Mouse (Mus musculus) neutrophil, adult 83 days (primary cell): ENCODE results near the gene Vmn1r16. TPM values are rescaled to one million over a fixed set of nuclear protein-coding genes. Genes with fewer than 3 reads are reported as not detected.

ENCODE experiments used
- total RNA-seq, 2 experiments: library from RNA; stranded (reverse); gene quantifications; one replicate each; pipeline ENCODE4 v1.2.4; 2023

Vmn1r16 gene
- total RNA-seq = not detected

DNA sequence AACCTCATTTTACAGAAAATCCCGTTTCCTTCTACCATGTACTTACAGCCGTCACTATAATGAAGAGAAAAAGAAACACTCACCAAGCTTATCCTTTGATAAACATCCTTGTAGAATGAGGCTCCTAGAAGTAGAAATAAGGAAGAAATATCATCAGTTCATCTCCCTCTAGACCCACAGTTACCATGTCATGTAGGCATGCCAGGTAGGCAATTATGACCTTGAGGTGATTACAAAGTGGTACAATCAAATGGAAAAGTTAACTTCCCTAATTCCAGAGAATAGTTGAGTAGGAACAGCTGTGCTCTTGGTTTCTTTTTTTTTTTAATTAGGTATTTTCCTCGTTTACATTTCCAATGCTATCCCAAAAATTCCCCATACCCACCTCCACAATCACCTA, at the start of gene Vmn1r16:
Gene Vmn1r16 (minus strand): TSS at position 101 of the 400 bp plus-strand sequence.

DNA sequence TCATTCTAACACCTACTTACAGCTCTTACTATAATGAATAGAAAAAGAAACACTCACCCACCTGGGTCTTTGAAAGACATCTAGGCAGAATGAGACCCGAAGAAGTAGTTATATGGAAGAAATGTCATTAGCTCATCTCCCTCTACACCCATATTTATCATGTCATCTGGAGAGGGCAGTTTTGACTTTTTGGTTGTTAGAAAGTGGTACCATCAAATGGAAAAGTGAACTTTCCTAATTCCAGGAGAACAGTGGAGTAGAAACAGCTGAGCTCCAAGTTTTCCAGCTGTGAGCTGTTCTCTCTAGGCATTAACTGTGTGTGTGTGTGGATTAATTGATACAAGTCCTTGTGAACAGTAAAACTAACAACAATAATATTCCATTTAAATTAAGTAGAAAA, 34.3 kb upstream of the Vmn1r16 start, which contains the start of gene Vmn1r17:
Gene Vmn1r17 (minus strand): TSS at position 101 of the 400 bp plus-strand sequence.

Other genes starting within 250 kb of the Vmn1r16 start
- not detected for gene Vmn1r10, start 220.0 kb downstream of the Vmn1r16 start, total RNA-seq
- gene Vmn1r11, start 196.0 kb downstream of the Vmn1r16 start, total RNA-seq = not detected
- under 1 TPM; 0.09 TPM for gene Vmn1r12, start 172.6 kb downstream of the Vmn1r16 start, total RNA-seq
- not detected for gene Vmn1r13, start 126.2 kb downstream of the Vmn1r16 start, total RNA-seq
- not detected for gene Vmn1r14, start 97.8 kb downstream of the Vmn1r16 start, total RNA-seq
- not detected for gene Vmn1r15, start 71.5 kb downstream of the Vmn1r16 start, total RNA-seq
- gene Vmn1r17, start 34.2 kb upstream of the Vmn1r16 start, total RNA-seq = not detected
- not detected for gene Vmn1r18, start 66.3 kb upstream of the Vmn1r16 start, total RNA-seq
- gene Vmn1r19, start 74.3 kb upstream of the Vmn1r16 start, total RNA-seq = not detected
- gene Vmn1r20, start 99.4 kb upstream of the Vmn1r16 start, total RNA-seq = not detected
- 1 to 10 TPM; 6.6 to 7.2 TPM for gene Ppm1k, start 206.0 kb upstream of the Vmn1r16 start, total RNA-seq